Mouse (Mus musculus): ENCODE data around the gene Folh1.
"Not testable (repeated sequence)": the region's sequence is repeated elsewhere in the genome, so short reads cannot be mapped to it uniquely, and the experiment has no call there.

Folh1 gene

GRCm38 (mm10) chr7:86775617-86776325, at the start of gene Folh1:
Gene Folh1, minus strand, starts transcription at chr7:86775943.
- peak; percentile 5 for DNase-seq

GRCm38 (mm10) chr7:86816466-86816865, 40.7 kb upstream of the Folh1 start:
- DNase-seq, result no peak

- DNase-seq, result not testable (repeated sequence)
Observed at GRCm38 (mm10) chr7:86815716-86816115, 40.0 kb upstream of the Folh1 start.

GRCm38 (mm10) chr7:86815241-86815640, 39.5 kb upstream of the Folh1 start:
- DNase-seq, result not testable (repeated sequence)

- DNase-seq, result no peak
Observed at GRCm38 (mm10) chr7:86794727-86795126, 19.0 kb upstream of the Folh1 start, which contains the start of gene Vmn2r77. Gene Vmn2r77, plus strand, starts transcription at chr7:86795027.

- DNase-seq, result no peak
Observed at GRCm38 (mm10) chr7:86771621-86772020, 4.1 kb downstream of the Folh1 start.

GRCm38 (mm10) chr7:86764628-86765027, 11.1 kb downstream of the Folh1 start:
- no peak for DNase-seq

- no peak for DNase-seq
Observed at GRCm38 (mm10) chr7:86760751-86761150, 15.0 kb downstream of the Folh1 start.

GRCm38 (mm10) chr7:86725013-86725412, 50.7 kb downstream of the Folh1 start:
- no peak for DNase-seq

GRCm38 (mm10) chr7:86688030-86688429, 87.7 kb downstream of the Folh1 start, which contains the start of gene Olfr292:
Gene Olfr292, plus strand, starts transcription at chr7:86688330.
- no peak for DNase-seq

Data from cerebellum, adult 8-10 months (tissue).